Mouse (Mus musculus) layer of hippocampus, postnatal 10 days (tissue): ENCODE data around the gene Myo15b. TPM values are rescaled to one million over a fixed set of nuclear protein-coding genes. Genes with fewer than 3 reads are reported as not detected.
"Not testable (repeated sequence)": the region's sequence is repeated elsewhere in the genome, so short reads cannot be mapped to it uniquely, and the experiment has no call there.

Experiments used
- DNase-seq, 2 experiments: peaks; one replicate each; pipeline ENCODE4 v3.0.0; 2021; ENCODE audit warnings: low spot score in 2 of 2
- total RNA-seq, 2 experiments: library from RNA; stranded (reverse); gene quantifications; 2 replicates each; pipeline ENCODE4 v1.2.3; 2021

Myo15b gene
- total RNA-seq, 2 experiments from 2014 or later = 0.04 to 0.21 TPM

DNA sequence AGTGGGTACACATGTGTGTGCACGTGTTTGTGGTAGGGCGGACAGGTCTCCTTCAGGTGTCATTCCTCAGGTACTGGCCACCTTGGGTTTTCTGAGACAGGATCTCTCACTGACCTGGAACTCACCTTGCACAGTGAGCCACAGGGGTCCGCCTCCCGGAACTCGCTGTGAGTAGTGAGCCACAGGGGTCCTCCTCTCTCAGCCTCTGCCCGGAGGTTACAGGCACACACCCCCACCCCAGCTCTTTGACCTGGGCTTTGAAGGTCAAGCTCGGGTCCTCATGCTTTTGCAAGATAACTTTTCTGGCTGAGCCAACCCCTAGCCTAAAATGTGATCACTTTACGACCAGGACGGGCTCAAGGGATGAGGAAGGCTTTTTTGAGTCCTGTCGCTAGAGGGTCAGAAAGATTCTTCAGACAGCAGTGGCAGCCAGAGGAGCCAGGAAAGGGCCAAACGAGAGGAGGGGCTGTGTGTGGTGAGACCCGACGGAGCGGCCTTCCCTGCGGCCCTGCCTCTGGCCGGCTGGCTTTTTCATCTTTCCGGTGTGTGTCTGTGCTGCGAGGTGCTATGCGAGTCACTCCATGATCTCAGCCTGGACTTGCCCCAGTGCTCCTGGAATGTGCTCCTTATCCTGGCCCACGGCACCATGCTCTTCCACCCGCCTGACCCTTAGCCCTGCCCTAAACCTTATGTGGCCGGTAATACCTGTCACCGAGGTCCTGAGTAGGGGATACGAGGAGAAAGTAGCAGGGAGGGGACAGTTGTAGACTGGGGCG is 27.5 kb upstream of the Myo15b start:
- DNase-seq = no peak

DNA sequence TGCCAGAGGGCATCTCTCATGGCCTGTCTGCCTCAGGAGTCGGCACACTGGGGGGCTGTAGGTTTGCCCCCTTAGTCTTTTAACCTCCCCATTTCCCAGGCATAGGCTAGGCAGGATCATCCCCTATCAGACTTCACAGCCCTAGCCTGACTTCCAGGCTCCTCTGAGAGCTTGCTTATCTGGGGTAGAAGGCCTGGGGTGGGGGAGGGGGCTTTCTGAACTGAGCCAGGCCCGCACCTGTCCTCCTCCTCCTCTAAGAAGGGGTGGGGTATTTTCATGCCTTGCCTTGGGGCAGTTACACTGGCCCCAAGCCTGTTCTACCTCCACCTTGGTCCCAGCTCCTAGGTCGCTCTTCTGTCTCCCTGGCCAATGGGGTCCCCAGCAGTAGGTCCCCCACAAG is 26.7 kb upstream of the Myo15b start:
- no peak for DNase-seq

DNA sequence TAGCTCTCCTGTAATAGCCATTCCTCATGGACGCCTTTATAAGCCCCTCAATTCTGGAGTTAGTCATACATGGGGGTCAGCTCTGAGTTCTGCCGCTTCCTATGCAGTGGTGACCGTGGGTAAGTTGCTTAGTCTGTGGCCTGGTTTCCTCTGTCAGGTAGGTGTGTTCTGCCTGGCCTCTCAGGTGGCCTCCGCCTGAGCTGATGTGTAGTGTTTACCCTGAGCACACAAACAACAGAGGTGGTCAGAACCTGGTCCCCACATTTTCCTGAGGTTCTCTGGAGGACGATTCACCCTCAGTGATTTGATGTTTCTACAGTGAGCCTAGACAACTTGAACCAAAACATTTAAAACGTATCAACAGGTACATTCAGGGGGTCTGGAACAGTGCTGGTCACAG is 26.1 kb upstream of the Myo15b start:
- DNase-seq = no peak

DNA sequence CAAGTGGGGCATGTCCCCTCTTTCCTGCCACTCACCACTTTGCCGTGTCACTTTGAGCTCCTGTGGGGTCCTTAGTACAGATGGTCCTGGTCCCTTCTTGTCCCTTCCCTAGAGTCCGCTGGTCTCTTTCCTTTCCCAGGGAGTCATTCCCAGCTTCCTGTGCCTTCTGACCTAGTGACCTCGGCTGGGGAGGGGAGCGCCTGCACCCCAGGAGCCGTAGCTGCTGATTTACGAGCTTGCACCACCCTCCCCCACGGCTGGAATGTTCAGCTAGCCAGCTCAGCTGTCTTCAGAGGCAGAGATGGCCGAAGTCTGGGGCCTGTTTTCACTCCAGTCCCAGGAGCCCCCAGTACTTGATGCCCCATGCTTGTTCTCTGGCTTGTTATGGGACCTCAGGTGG is 25.7 kb upstream of the Myo15b start:
- DNase-seq = no peak

DNA sequence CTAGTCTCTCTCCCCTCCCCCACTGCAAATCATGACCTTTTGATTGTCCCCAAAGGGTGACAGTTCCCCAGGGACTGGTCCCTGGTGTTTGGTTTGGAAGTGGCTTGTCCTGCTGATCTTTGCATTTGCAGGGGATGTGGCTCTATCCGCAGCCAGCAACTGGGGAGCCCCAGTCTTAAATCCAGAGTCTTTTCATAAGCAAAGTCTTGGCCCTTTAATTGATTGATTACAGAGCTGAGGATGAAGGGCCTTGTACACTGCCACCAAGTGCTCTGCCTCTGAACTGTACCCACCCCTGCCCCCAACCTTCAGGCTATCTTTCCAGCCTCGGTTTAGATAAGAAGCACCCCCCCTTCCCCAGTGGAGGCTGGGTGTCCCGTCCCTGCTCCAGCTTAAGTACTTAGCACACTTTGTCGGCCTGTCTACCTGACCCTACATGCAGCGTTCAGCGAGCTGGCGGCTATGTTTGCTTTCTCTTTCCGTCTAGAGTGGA is 25.1 kb upstream of the Myo15b start:
- DNase-seq = no peak

DNA sequence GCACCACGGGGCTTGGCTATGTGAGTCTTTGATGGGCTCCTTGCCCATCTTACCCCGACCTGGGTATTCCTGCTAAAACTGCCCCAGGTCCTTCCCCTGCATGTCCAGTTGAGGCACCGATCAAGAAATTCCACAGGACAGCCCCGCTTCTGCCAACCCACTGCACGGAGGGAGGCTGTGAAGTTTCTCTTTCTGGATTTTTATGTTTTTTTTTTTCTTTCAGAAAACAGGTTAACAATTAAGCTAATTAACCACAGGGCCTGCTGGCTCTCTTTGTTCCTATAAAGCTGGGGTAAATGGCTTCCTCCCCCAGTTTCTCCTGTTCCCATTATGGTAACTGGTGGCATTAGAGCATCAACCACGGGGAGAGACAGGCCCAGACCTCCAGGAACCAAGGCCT is 24.2 kb upstream of the Myo15b start:
- DNase-seq = no peak

DNA sequence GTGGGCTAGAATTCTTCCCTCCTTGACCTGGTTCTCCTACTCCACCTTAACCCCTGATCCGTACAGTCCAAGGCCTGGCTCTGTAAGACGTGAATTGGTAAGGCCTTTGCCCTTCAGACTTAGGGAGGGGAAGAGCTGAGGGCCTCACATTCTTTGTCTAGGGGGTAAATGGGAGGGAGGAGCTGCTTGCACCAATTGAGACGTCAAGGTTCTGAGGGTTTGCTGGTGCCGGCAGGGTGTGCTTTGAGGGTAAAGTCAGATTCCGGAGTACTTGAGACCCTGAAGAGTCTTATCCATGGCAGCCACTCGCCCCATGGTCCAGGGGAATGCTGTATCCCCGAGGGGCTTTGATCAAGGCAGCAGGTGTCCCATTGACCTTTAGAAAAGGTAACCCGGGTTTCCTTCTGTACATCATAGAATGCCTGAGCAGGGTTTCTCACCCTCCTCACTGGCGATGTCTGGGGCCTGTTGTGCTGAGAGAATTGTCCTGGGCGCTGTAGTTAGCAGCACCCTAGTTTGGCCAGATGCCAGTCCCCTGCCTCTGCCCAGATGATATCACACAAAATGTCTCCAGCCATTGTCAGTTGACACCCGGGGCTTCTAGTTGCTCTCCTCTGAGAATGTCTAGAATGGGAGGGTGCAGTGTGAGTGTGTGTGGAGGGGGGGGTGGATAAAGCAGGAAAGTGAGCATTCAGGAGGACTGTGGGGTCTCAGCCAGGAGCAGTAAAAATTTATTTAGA is 21.4 kb upstream of the Myo15b start:
- DNase-seq = no peak

DNA sequence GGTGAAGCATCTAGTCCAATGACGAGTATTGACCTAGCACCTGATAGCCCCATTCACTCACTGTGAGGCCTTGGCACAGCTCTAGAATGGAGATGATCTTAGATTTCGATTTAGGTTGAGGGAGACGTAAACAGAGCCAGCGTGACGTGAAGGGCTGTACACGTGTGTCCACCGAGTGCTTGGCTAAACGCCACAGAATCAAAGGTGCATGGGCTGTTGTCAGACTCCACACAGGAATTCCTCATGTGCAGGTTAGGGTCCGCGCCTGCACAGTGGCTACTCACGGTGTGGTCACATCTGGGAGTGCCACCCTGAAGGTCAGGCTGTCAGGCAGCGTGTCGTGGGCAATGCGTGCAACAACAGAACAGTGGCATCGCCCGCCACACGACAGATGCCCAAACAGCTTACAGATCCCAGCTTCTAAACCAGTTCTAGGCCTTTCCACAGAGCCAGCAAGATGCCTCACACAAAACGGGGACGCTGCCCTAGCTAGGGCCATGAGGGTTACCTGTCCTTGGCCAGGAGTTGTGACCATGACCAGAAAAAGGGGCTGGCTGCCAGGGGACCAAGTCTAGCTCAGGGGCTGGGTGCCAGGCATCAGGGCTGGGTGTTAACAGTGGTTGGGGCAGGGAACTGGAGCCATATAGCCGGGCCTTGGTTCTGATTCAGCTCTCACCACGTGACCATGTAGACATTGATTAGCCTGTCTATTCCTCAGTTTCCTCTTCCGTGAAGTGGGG is 20.4 kb upstream of the Myo15b start:
- DNase-seq = no peak

DNA sequence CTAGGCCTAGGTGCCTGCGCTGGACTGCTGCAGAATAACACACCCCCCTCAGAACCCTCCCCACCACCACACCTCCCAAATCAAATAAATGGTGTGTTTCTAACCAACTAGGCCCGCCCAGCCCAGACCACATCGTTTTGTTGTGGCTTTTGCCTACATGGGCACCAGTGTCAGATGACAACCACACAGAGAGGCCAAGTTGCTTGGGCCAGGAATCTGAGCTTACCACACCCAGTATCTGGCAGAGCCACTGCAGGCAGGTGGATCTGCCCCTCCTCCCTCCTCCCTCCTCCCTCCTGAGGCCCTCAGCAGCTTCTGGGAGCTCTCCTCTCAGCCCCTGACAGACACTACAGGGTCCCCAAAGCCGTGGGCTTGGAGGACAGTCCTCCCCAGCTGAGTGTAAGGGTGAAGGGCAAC is 19.3 kb upstream of the Myo15b start:
- no peak for DNase-seq

DNA sequence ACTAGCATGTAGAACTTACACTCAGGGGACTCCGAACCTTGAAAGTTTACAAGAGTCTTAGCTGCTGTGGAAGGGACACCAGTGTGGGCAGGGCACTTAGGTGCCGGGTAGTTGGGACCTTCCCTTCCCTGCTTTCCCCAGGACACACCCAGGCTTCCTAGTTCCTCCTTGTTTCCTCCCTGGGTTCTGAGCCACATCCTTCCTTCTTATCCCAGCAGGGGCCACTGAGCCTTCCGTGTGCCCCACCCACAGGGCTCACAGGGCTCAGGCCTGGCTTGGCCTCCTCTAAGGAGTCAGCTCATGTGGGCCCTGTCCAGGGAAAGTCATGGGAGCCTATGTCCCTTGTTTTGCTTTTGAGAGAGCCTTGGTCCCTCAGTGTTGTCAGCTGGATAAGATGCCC is 18.5 kb upstream of the Myo15b start:
- no peak for DNase-seq

DNA sequence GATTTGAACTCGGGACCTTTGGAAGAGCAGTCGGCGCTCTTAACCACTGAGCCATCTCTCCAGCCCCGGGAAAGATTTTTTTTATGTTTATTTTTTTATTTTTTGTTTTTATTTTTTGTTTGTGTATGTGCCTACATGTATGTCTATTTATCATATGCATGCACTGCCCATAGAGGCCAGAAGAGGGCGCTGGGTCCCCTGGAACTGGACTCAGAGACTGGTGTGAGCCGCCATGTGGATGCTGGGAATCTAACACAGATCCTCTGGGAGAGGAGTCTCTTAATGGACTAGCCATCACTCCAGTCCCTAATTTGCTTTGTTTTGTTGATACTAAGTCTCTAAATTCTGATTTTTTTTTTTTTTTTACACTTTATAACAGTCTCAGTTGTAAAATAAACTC is 17.2 kb upstream of the Myo15b start:
- no peak for DNase-seq

DNA sequence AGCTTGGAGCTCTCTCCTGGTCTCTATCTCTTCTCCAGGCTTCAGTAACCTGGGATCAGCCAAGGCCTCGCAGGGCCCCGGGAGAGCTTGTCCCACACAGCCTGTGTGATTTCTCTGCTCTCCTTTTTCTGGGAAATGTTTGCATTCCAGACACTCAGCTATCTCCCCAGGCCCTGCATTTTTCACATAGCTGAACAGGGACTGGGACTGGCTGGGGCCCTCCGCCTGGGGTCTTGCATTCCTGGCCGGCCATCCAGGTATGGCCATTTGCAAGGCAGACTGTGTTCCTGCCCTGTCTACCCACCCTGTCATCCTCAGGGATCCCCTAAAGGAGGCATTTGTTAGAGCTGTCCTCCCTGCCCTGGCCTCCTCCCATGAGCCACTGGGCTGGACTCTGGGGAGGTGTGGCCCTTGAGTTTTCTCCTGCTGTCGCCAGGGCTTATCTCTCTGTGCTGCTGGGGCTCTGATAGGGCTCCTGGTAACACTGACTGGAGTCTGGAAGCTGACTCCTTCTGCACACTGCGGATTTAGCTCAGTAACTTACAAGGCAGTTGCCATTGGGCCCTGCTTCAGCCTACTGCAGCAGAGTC is 16.1 kb upstream of the Myo15b start:
- no peak for DNase-seq

DNA sequence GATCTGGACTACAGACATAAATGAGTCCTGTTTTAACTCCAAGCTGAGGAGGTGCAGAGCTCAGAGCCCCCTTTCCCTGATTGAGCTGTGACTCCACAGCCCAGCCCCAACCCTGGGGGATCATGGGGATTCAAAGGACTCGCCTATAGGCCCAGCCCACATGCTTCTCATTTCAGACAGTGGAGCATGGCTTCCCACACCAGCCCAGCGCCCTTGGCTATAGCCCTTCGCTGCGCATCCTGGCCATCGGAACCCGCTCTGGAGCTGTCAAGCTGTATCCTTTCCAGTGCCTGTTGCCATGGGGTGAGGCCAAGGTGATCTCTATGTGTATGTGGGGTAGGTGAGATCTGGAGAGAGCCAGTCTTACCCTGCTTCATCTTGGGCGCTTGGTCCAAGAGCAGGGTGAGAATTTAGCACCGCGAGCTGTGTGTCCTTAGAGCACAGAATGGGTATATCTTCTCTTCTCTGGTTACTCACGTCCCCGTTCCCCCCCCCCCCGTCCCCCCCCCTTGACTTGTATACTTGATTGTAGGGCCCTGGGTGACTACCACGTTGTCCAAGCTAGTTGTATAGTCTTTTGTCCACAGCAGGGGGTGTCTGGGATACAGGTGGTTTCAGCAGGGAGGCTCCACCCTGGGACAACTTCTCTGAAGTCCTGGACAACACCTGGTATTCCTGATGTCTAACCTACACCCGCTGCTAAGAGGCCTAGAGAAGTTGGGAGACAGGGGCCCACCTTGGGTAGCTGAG is 14.9 kb upstream of the Myo15b start:
- no peak for DNase-seq

DNA sequence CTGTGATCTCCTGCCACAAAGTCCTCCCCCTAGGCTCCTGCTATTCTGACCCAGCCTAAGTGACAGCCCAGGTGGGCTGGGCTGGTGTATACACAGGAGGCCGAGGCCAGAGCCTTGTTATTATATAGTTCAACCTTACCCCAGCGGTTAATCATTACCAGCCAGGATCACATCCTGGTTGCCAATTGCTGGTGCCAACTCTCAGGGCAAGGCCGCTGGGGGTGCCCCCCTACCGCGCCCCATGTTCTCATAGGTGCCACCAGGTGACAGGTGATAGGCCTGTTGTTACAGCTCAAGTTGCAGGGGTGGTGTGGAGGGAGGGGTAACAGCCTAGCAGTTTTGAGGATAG is 14.3 kb upstream of the Myo15b start:
- no peak for DNase-seq

DNA sequence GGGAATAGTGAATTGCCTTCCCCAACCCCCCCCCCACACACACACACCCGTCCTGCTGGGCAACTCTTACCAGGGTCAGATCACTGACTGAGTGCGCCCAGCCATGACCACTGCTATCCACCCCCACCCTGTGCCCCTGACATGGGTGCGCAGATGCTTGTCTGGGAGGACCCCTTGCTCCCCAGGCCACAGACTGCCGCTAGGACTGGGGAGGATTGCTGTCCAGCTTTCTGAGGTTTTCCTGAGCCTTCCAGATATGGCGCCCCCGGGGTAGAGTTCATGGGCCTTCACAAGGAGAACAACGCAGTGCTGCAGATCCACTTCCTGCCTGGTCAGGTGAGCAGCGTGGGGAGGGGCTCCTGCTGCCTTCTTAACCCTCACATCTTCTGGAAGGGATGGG is 14.0 kb upstream of the Myo15b start:
- DNase-seq = no peak

DNA sequence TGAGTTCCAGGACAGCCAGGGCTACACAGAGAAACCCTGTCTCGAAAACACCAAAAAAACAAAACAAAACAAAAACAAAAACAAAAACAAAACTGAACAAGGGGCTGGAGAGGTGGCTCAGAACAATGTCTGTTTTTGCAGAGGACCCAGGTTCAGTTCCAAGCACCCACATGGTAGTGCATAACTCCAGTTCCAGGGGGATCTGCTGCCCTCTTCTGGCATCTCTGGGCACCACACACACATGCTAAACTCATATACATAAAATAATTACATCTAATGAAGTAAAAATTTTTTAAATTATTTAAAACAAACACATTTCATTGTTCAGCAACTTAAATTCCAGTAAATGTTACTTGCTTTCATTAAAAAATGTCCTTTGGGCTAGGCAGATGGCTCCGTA is 12.4 kb upstream of the Myo15b start:
- DNase-seq = no peak

DNA sequence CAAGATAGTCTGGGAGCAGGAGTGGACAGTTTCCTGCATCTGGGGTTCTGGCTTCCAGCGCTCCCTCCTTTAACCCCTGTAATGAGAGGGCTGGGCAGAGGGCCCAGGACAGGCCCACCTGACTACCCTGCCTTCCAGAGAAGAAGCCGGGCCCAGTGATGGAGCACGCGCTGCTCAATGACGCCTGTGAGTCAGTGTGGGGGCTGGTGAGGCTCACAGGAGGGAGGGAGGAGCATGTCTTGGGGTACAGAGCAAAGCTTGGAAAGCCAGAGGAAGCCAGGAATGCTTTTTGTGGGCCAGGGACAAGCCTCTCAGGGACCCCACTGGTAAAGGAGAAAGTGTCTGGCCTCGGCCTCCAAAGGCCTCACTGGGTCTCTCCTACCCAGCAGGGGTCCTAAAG is 3.5 kb upstream of the Myo15b start:
- no peak for DNase-seq

DNA sequence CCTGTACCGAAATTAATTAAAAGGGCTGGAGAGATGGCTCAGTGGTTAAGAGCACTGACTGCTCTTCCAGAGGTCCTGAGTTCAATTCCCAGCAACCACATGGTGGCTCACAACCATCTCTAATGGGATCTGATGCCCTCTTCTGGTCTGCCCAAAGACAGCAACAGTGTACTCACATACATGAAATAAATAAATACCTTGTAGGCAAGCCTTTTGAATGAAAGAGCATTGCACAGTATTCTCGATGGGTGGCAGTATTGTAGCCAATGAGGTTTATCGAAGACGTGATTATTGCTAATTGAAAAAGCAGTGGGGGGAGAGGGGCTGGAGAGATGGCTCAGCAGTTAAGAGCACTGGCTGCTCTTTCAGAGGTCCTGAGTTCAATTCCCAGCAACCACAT is 1.1 kb upstream of the Myo15b start:
- DNase-seq = not testable (repeated sequence)

DNA sequence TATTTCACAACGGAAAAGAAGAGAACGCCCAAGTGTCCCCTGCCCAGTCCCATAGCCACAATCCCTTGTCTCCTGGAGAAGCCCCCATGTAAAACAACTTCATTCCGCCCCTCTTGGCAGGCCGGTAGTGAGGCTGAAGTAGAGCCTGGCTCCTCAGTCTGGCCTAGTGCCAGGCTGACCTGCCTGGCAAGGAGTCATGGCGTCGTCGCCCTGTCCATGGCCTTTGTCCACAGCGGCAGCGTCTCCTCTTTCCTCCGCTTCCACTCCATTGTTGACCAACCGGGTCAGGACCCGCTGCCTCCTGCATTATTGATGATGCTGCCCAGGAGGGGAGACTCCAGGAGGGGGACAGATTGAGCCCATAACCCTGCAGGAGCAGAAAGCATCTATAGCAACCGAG is 270 bp upstream of the Myo15b start:
- DNase-seq = no peak

DNA sequence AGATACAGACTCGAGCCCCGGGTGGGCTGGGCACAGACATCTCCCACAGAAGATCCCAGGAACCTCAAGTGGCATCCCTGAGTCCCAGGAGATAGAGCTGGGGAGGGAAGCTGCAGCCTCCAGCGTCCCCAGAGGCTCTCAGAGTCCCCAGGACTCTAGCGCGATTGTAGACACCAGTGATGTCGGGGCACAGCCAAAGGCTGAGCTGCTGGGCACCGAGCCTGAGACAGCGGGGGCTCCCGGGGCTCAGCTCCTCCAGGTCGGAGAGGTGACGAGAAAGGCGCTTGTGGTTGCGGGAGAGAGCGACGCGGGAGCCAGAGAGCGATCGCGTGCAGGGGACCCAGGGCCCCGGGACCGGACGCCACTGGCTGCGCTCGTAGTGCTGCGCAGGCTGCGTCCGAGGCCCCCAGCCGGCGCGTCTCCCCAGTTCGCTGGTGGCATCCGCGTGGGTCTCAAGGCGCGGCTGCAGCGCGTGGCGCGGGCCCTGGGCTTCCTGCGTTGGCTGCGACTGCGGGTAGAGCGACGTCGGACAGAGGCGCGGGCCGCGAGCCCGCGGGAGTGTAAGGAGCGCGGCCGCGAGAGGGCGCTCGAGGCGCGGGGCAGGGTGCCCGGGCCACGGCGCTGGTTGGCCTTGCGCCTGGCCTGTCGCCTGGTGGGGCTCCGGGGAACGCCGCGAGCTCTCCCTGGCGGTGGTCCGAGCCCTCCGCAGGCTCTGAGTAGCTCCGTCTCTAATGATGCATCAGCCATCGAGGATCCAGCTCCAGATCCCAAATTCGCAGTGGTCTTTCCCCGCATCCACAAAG is 1.1 kb downstream of the Myo15b start:
- DNase-seq = peak; percentile 85 to 90
